Mouse (Mus musculus) ES-Bruce4 (cell line): Measurements from ENCODE around the gene Rxfp4.

Experiments used
- CTCF ChIP-seq: IDR thresholded peaks from one replicate; pipeline ENCODE4 v1.8.1; 2011; ENCODE audit warnings: low read depth, low read length
- EP300 ChIP-seq: IDR thresholded peaks from 2 replicates; pipeline ENCODE4 v1.6.1; 2011; ENCODE audit warnings: low read depth, low read length; ENCODE audit not compliant: insufficient read depth

- TF ChIP-seq EP300 (no peak), CTCF (no peak)
Measured at GRCm38 (mm10) chr3:88624951-88625350, 28.0 kb downstream of the Rxfp4 start.
